Mouse (Mus musculus) kidney, embryonic 15.5 days (tissue): ENCODE results near the gene Selp. TPM values are rescaled to one million over a fixed set of nuclear protein-coding genes. Genes with fewer than 3 reads are reported as not detected.

Source experiments
- ATAC-seq: fragments of 200-750 bp; cut with Nextera tagmentation; replicated peaks from 2 replicates; pipeline ENCODE4 v1.8.0; 2017; ENCODE audit warnings: moderate TSS enrichment; ENCODE audit not compliant: low FRiP score
- H3K27ac ChIP-seq: fragments of 300-500 bp; sonication (generic); 2 replicates; pipeline ENCODE4 v1.5.1; 2015; ENCODE audit warnings: mild to moderate bottlenecking, inconsistent platforms
- H3K27me3 ChIP-seq: fragments of 300-500 bp; sonication (generic); 2 replicates; pipeline ENCODE4 v1.6.1; 2015; ENCODE audit warnings: inconsistent platforms
- H3K36me3 ChIP-seq: fragments of 300-500 bp; sonication (generic); 2 replicates; pipeline ENCODE4 v1.6.1; 2015; ENCODE audit warnings: inconsistent platforms
- H3K4me1 ChIP-seq: fragments of 300-500 bp; sonication (generic); 2 replicates; pipeline ENCODE4 v1.6.1; 2015; ENCODE audit warnings: inconsistent platforms
- H3K4me2 ChIP-seq: fragments of 300-500 bp; sonication (generic); 2 replicates; pipeline ENCODE4 v1.6.1; 2015; ENCODE audit warnings: moderate library complexity, mild to moderate bottlenecking, inconsistent platforms
- H3K4me3 ChIP-seq: fragments of 300-500 bp; sonication (generic); replicated peaks from 2 replicates; pipeline ENCODE4 v1.5.1; 2015; ENCODE audit warnings: mild to moderate bottlenecking, inconsistent platforms
- H3K9ac ChIP-seq: fragments of 300-500 bp; sonication (generic); 2 replicates; pipeline ENCODE4 v1.6.1; 2015; ENCODE audit warnings: mild to moderate bottlenecking, inconsistent platforms
- H3K9me3 ChIP-seq: fragments of 300-500 bp; sonication (generic); replicated peaks from 2 replicates; pipeline ENCODE4 v1.6.1; 2016; ENCODE audit warnings: inconsistent platforms
- WGBS: fragments of 180-500 bp; shearing (Covaris S2); methylation state at CpG from one replicate; pipeline ENCODE4 v1.1.7; 2015; ENCODE audit warnings: mixed read lengths; 5-methylcytosine and 5-hydroxymethylcytosine counted together
- polyA plus RNA-seq: library from polyadenylated mRNA; unstranded; fragments of >200 nt; fragmentation: Nextera tagmentation; extraction: Ambion mirVana; gene quantifications from 2 replicates; pipeline ENCODE4 v1.2.1, GENCODE M21; 2015

The Selp gene
- polyA plus RNA-seq, 1 experiment from 2014 or later: 1.1 TPM

DNA sequence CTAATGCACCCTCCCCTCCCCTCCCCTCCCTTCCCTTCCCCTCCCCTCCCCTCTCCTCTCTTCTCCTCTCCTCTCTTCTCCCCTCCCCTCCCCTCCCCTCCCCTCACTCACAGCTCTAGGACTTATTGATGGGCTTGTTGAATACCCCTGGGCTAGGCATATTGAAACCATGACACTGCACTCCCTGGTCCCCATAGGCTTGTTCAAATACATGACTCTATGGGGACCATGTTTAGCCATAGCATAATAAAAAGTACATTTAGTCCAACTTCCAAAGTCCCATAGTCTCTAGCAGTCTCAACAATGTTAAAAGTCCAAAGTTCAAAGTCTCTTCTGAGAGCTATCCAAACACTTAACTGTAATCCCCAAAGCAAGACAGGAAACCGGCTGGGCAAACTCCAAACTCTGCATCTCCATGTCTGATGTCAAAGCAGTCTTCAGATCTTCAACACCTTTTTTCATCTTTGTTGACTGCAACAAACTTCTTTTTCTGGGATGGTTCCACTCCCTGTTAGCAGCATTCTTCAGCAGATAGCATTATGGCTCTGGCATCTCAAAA lies 72.0 kb downstream of the Selp start:
- Histone ChIP-seq H3K9ac (no peak overlapping the region), H3K27ac (no peak overlapping the region), H3K27me3 (peaks cover 5% of the 10 kb centered on the region; the same call in 1 of the 2 replicates), H3K4me3 (no peak overlapping the region), H3K36me3 (no peaks in the 10 kb centered on the region), H3K4me1 (peaks cover 3% of the 10 kb centered on the region; the same call in 1 of the 2 replicates), H3K9me3 (no peaks in the 10 kb centered on the region), H3K4me2 (no peak overlapping the region)
- 80% methylated on average over 1 of the region's 1 CpGs for WGBS
- no peak for ATAC-seq

DNA sequence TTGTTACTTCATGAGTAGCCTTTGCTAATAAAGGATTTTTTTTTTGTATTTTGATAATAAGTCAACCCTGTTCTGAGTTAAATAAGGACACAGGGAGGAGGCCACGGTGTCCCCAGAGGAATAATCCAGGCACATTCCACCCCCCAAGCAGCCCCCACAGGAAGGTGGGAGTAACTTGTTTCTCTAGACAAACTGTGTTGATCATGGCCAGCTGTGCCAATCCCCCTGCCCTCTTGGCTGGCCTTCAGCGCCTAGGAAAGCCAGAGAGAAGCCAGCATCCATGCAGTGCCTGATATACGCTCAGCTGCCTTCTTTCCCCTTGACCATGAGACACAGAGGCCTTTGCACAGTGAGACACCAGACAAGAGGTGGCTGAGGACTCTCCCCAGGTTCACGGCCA lies 84.5 kb downstream of the Selp start:
- H3K4me3 ChIP-seq: no peak overlapping the region
- H3K4me1 ChIP-seq: no peaks in the 10 kb centered on the region
- no peak overlapping the region for H3K4me2 ChIP-seq
- H3K36me3 ChIP-seq: no peaks in the 10 kb centered on the region
- H3K27me3 ChIP-seq: no peaks in the 10 kb centered on the region
- ATAC-seq: no peak
- no peak overlapping the region for H3K27ac ChIP-seq
- WGBS: 70% methylated on average over 4 of the region's 4 CpGs
- H3K9ac ChIP-seq: no peak overlapping the region
- H3K9me3 ChIP-seq: no peaks in the 10 kb centered on the region; the same call in 1 of the 2 replicates

Other genes starting within 250 kb of the Selp start
- 16.4 and 18.2 TPM in 2 replicates for gene Scyl3, start 186.2 kb upstream of the Selp start, polyA plus RNA-seq
- 27.7 and 29.2 TPM in 2 replicates for gene BC055324, start 120.5 kb upstream of the Selp start, polyA plus RNA-seq
- gene Mettl18, start 120.4 kb upstream of the Selp start, polyA plus RNA-seq: 10.8 and 11.6 TPM in 2 replicates
- 0.10 and 0.17 TPM in 2 replicates for gene Sele, start 67.0 kb upstream of the Selp start, polyA plus RNA-seq
- gene Sell, start 53.3 kb upstream of the Selp start, polyA plus RNA-seq: 0.46 and 0.49 TPM in 2 replicates
- gene F5, start 36.6 kb downstream of the Selp start, polyA plus RNA-seq: 0.30 and 0.31 TPM in 2 replicates
- gene Slc19a2, start 133.8 kb downstream of the Selp start, polyA plus RNA-seq: 9.1 and 10.4 TPM in 2 replicates
- 11.0 and 11.4 TPM in 2 replicates for gene Ccdc181, start 160.3 kb downstream of the Selp start, polyA plus RNA-seq
- 48.6 and 51.2 TPM in 2 replicates for gene Nme7, start 188.9 kb downstream of the Selp start, polyA plus RNA-seq
- gene Blzf1, start 192.2 kb downstream of the Selp start, polyA plus RNA-seq: 30.9 and 32.7 TPM in 2 replicates